Mouse (Mus musculus): ENCODE data around the gene Shcbp1. TPM values are rescaled to one million over a fixed set of nuclear protein-coding genes. Genes with fewer than 3 reads are reported as not detected.

Gene Shcbp1
- polyA plus RNA-seq, 1 experiment from 2014 or later = 77.7 TPM

Other genes starting within 250 kb of the Shcbp1 start
- gene Zfp958, start 166.4 kb downstream of the Shcbp1 start, polyA plus RNA-seq (2015; fragmentation: Nextera tagmentation; extraction: Ambion mirVana) = 13.3 and 16.2 TPM in 2 replicates

All from kidney, embryonic 15.5 days (tissue).